Mouse (Mus musculus): ENCODE data around the gene Gabrg3.

Gene Gabrg3

GRCm38 (mm10) chr7:57386517-57387340 is at the start of gene Gabrg3:
Gene Gabrg3, minus strand, starts transcription at chr7:57387188.
- WGBS = 1% methylated on average over 68 of the region's 71 CpGs

GRCm38 (mm10) chr7:57422675-57423074 is 35.7 kb upstream of the Gabrg3 start:
- WGBS = 36% methylated on average over 1 of the region's 1 CpGs

- WGBS = 91% methylated on average over 1 of the region's 1 CpGs
Measured at GRCm38 (mm10) chr7:57421044-57421443, 34.1 kb upstream of the Gabrg3 start.

- 87% methylated on average over 2 of the region's 2 CpGs for WGBS
Measured at GRCm38 (mm10) chr7:57419392-57419791, 32.4 kb upstream of the Gabrg3 start, which contains the start of gene Gabrb3. Gene Gabrb3, plus strand, starts transcription at chr7:57419692.

GRCm38 (mm10) chr7:57412896-57413295 is 25.9 kb upstream of the Gabrg3 start:
- WGBS = 63% methylated on average over 1 of the region's 1 CpGs

GRCm38 (mm10) chr7:57411163-57411562 is 24.2 kb upstream of the Gabrg3 start:
- WGBS = 71% methylated on average over 4 of the region's 4 CpGs

- 82% methylated on average over 4 of the region's 4 CpGs for WGBS
Measured at GRCm38 (mm10) chr7:57393551-57393950, 6.6 kb upstream of the Gabrg3 start.

GRCm38 (mm10) chr7:57390046-57390445 is 3.1 kb upstream of the Gabrg3 start:
- WGBS = 23% methylated on average over 4 of the region's 4 CpGs

- WGBS = 10% methylated on average over 6 of the region's 6 CpGs
Measured at GRCm38 (mm10) chr7:57387341-57387654, 310 bp upstream of the Gabrg3 start.

- 10% methylated on average over 4 of the region's 4 CpGs for WGBS
Measured at GRCm38 (mm10) chr7:57384112-57384511, 2.9 kb downstream of the Gabrg3 start.

GRCm38 (mm10) chr7:57366013-57366390 is 21.0 kb downstream of the Gabrg3 start:
- 47% methylated on average over 5 of the region's 5 CpGs for WGBS

- 69% methylated on average over 5 of the region's 5 CpGs for WGBS
Measured at GRCm38 (mm10) chr7:57365134-57366012, 21.6 kb downstream of the Gabrg3 start.

GRCm38 (mm10) chr7:57363812-57364211 is 23.2 kb downstream of the Gabrg3 start:
- 46% methylated on average over 6 of the region's 6 CpGs for WGBS

- WGBS = 42% methylated on average over 6 of the region's 6 CpGs
Measured at GRCm38 (mm10) chr7:57357871-57358540, 29.0 kb downstream of the Gabrg3 start.

GRCm38 (mm10) chr7:57356565-57357301 is 30.3 kb downstream of the Gabrg3 start:
- 53% methylated on average over 8 of the region's 8 CpGs for WGBS

- WGBS = 82% methylated on average over 1 of the region's 1 CpGs
Measured at GRCm38 (mm10) chr7:57348774-57349173, 38.2 kb downstream of the Gabrg3 start.

GRCm38 (mm10) chr7:57341910-57342309 is 45.1 kb downstream of the Gabrg3 start:
- 75% methylated on average over 8 of the region's 8 CpGs for WGBS

- 71% methylated on average over 3 of the region's 3 CpGs for WGBS
Measured at GRCm38 (mm10) chr7:57331211-57331610, 55.8 kb downstream of the Gabrg3 start.

- WGBS = 49% methylated on average over 4 of the region's 4 CpGs
Measured at GRCm38 (mm10) chr7:57330240-57330639, 56.7 kb downstream of the Gabrg3 start.

GRCm38 (mm10) chr7:57324473-57324872 is 62.5 kb downstream of the Gabrg3 start:
- WGBS = 45% methylated on average over 3 of the region's 3 CpGs

- WGBS = 87% methylated on average over 1 of the region's 1 CpGs
Measured at GRCm38 (mm10) chr7:57322086-57322485, 64.9 kb downstream of the Gabrg3 start.
